Mouse (Mus musculus) lung, postnatal 0 days (tissue): ENCODE data around the gene Tyro3. TPM values are rescaled to one million over a fixed set of nuclear protein-coding genes. Genes with fewer than 3 reads are reported as not detected.
A peak's percentile ranks its signal among the peaks of the same experiment; 100 is the strongest.

Source experiments
- ATAC-seq: fragments of 200-750 bp; cut with Nextera tagmentation; 2 replicates; pipeline ENCODE4 v1.8.0; 2017; ENCODE audit warnings: moderate library complexity
- DNase-seq: peaks from one replicate; pipeline ENCODE4 v3.0.0-alpha.2; 2016; ENCODE audit warnings: low spot score
- H3K27ac ChIP-seq: fragments of 300-500 bp; sonication (generic); 2 replicates; pipeline ENCODE4 v1.5.1; 2014; ENCODE audit warnings: antibody characterized with exemption, mild to moderate bottlenecking, low read length, mixed read lengths
- H3K27me3 ChIP-seq: fragments of 300-500 bp; sonication (generic); replicated peaks from 2 replicates; pipeline ENCODE4 v1.6.1; 2014; ENCODE audit warnings: low read length, mixed read lengths; ENCODE audit not compliant: insufficient read depth
- H3K36me3 ChIP-seq: fragments of 300-500 bp; sonication (generic); 2 replicates; pipeline ENCODE4 v1.6.1; 2014; ENCODE audit warnings: low read length, mixed read lengths; ENCODE audit not compliant: insufficient read depth
- H3K4me1 ChIP-seq: fragments of 300-500 bp; sonication (generic); 2 replicates; pipeline ENCODE4 v1.6.1; 2014; ENCODE audit warnings: antibody characterized with exemption, low read depth, low read length, mixed read lengths; ENCODE audit not compliant: insufficient read depth
- H3K4me2 ChIP-seq: fragments of 300-500 bp; sonication (generic); replicated peaks from 2 replicates; pipeline ENCODE4 v1.6.1; 2014; ENCODE audit warnings: low read depth, mild to moderate bottlenecking, low read length, moderate library complexity, mixed read lengths
- H3K4me3 ChIP-seq: fragments of 300-500 bp; sonication (generic); 2 replicates; pipeline ENCODE4 v1.5.1; 2014; ENCODE audit warnings: low read depth, low read length
- H3K9ac ChIP-seq: fragments of 300-500 bp; sonication (generic); replicated peaks from 2 replicates; pipeline ENCODE4 v1.6.1; 2014; ENCODE audit warnings: low read depth, mild to moderate bottlenecking
- H3K9me3 ChIP-seq: fragments of 300-500 bp; sonication (generic); 2 replicates; pipeline ENCODE4 v1.6.1; 2016; ENCODE audit warnings: low read length, mixed read lengths
- CTCF ChIP-seq: IDR thresholded peaks from 2 replicates; pipeline ENCODE4 v1.5.1; 2016; ENCODE audit warnings: antibody characterized with exemption, mild to moderate bottlenecking
- EP300 ChIP-seq: IDR thresholded peaks from 2 replicates; pipeline ENCODE4 v1.6.1; 2016; ENCODE audit warnings: antibody characterized with exemption, mild to moderate bottlenecking, control low read depth
- WGBS: fragments of 180-500 bp; shearing (Covaris S2); extraction: QIAGEN DNeasy Blood & Tissue Kit; methylation state at CpG from one replicate; pipeline ENCODE4 v1.1.7; 2014; 5-methylcytosine and 5-hydroxymethylcytosine counted together
- polyA plus RNA-seq: library from polyadenylated mRNA; unstranded; fragments of >200 nt; fragmentation: Nextera tagmentation; extraction: Ambion mirVana; gene quantifications from 2 replicates; pipeline ENCODE4 v1.2.1, GENCODE M21; 2015

Tyro3 gene
- polyA plus RNA-seq, 1 experiment from 2014 or later: 7.3 TPM

DNA sequence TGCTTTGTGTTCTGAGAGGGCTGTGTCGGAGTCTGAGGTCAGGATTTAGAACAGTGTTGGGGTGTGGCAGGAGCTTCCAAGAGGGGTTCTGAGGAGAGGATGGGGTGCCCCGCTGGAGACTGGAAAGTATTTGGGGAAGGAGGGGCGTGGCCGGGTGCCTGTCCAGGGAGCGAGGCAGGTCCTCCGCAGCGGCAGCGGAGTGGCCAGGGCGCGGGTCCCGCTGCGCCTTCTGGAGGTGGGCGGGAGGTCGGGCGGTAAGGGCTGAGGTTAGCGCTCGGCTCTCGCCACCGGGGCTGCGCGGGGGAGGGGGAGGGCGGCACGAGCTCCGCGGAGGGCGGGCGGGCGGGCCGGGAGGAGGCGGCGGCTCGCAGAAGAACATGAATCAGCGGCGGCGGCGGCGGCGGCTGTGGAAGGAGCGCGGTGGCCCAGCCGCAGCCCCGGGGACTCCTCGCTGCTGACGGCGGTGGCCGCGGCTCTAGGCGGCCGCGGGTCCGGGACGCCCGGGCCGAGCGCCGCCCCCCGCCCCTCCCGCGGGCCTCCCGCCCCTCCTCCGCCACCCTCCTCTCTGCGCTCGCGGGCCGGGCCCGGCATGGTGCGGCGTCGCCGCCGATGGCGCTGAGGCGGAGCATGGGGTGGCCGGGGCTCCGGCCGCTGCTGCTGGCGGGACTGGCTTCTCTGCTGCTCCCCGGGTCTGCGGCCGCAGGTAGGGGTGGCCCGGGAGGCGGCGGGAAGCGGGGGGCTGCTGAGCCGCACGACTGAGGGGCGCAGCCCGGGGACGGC, 1.8 kb downstream of the Tyro3 start:
- DNase-seq: peak; percentile 54
- H3K4me1 ChIP-seq: no peaks in the 10 kb centered on the region; the same call in 1 of the 2 replicates
- 0 out of 2 replicates have a peak overlapping the region, but pooled peaks have one; percentile 26 for H3K27ac ChIP-seq
- 0% methylated on average over 26 of the region's 89 CpGs for WGBS
- H3K27me3 ChIP-seq: no peaks in the 10 kb centered on the region
- peak overlapping the region; percentile 100 for H3K4me2 ChIP-seq
- H3K9me3 ChIP-seq: no peaks in the 10 kb centered on the region
- ATAC-seq: peak; percentile 82
- peak overlapping the region; percentile 34 for H3K9ac ChIP-seq
- peak overlapping the region; percentile 69 for H3K4me3 ChIP-seq
- H3K36me3 ChIP-seq: no peaks in the 10 kb centered on the region
- TF ChIP-seq CTCF: no peak
- no peak for TF ChIP-seq EP300

DNA sequence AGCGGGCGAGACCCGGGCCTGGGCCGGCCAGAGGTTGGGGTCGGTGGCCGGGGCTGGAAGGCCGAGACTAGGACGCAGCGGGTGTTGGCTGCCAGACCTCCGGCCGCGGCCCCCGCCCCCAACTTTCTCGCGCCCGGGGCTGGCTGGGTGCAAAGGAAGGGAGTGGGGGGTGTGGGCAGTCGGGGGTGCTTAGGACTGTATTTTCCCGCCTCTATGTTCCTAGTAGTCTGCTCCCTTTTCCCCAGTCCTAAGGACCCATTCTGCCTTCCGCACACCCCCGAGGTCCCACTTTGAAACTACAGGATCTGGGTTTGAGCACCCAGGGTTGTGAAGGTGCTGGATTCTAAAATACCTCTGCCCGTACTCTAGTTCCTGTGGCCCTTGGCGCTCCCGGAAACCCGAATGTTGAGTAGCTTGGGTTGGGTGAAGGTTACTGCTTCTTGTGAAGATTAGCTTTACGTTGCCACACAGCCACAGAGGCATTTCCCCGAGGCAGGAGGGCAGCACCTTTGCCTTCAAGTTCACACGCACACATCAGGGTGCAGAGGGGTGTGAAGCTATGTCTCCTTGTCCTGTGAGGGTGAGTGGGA, 2.5 kb downstream of the Tyro3 start:
- WGBS: under 1% methylated on average over 25 of the region's 27 CpGs
- Histone ChIP-seq H3K27me3 (no peaks in the 10 kb centered on the region), H3K9ac (peak overlapping the region; percentile 34), H3K9me3 (no peaks in the 10 kb centered on the region), H3K4me2 (peak overlapping the region; percentile 100), H3K4me3 (peak overlapping the region; percentile 69), H3K4me1 (no peaks in the 10 kb centered on the region; the same call in 1 of the 2 replicates), H3K36me3 (no peaks in the 10 kb centered on the region), H3K27ac (0 out of 2 replicates have a peak overlapping the region, but pooled peaks have one; percentile 26)
- TF ChIP-seq EP300: no peak
- ATAC-seq (peak; percentile 33; the same call in 1 of the 2 replicates), DNase-seq (peak; percentile 25)

DNA sequence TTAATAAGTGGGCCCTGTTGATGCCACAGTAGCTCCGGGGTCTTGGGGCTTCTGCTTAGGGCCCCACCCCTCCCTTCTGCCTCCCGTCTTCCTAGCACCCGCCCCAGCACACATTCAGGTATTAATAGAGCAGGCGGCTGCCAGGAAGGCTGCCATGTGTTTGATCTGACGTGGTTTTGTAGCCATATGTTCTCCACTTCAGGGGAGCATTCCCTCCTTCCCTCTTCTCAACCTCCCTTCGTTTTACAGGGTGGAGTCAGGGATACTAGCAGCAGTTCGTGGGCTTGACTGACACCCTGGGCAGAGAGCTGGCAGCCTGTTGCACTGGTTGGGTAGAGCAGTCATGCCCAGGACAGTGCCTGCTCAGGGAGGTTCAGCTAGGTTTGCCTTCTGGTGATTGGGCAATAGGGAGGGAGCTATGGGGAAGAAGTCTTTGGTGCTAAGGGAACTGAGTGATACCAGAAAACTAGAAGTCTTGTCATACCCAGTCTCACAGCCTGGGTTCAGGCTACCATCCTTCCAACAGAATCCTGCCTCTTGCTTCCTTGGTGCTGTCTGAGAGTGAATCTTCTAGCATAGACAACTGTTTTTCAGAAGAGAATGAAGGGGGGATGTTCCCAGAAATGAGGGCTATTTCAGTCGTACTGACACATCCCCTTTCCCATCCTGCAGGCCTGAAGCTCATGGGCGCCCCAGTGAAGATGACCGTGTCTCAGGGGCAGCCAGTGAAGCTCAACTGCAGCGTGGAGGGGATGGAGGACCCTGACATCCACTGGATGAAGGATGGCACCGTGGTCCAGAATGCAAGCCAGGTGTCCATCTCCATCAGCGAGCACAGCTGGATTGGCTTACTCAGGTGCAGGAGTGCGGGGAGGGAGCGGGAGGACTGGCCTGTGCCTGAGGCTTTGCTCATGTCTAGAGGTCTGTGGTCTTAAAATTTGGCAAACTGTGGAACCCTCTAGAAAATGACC, 3.6 kb downstream of the Tyro3 start:
- WGBS: 59% methylated on average over 15 of the region's 15 CpGs
- Histone ChIP-seq H3K27ac (no peak overlapping the region), H3K4me3 (no peak overlapping the region), H3K9ac (no peak overlapping the region), H3K4me1 (no peaks in the 10 kb centered on the region; the same call in 1 of the 2 replicates), H3K36me3 (no peaks in the 10 kb centered on the region), H3K27me3 (no peaks in the 10 kb centered on the region), H3K9me3 (no peaks in the 10 kb centered on the region), H3K4me2 (peak overlapping the region; percentile 100; the same call in 1 of the 2 replicates)
- peak; percentile 12 for DNase-seq
- ATAC-seq: no peak
- no peak for TF ChIP-seq EP300
- no peak for TF ChIP-seq CTCF

GRCm38 (mm10) chr2:119802767-119803617, 5.5 kb downstream of the Tyro3 start:
- H3K4me3 ChIP-seq: no peak overlapping the region
- H3K36me3 ChIP-seq: no peaks in the 10 kb centered on the region
- no peak overlapping the region for H3K27ac ChIP-seq
- no peak for TF ChIP-seq EP300
- no peak for TF ChIP-seq CTCF
- H3K4me1 ChIP-seq: no peaks in the 10 kb centered on the region; the same call in 1 of the 2 replicates
- no peaks in the 10 kb centered on the region for H3K9me3 ChIP-seq
- H3K9ac ChIP-seq: no peak overlapping the region
- 0 out of 2 replicates have a peak, but pooled peaks have one; percentile 5 for ATAC-seq
- WGBS: 70% methylated on average over 10 of the region's 10 CpGs
- H3K27me3 ChIP-seq: no peaks in the 10 kb centered on the region
- no peak overlapping the region for H3K4me2 ChIP-seq
- peak; percentile 29 for DNase-seq

GRCm38 (mm10) chr2:119803618-119804274, 6.2 kb downstream of the Tyro3 start:
- Histone ChIP-seq H3K27ac (no peak overlapping the region), H3K4me3 (no peak overlapping the region), H3K36me3 (no peaks in the 10 kb centered on the region), H3K4me1 (no peaks in the 10 kb centered on the region; the same call in 1 of the 2 replicates), H3K4me2 (no peak overlapping the region), H3K9me3 (no peaks in the 10 kb centered on the region), H3K27me3 (no peaks in the 10 kb centered on the region), H3K9ac (no peak overlapping the region; the same call in 1 of the 2 replicates)
- DNase-seq: no peak
- 60% methylated on average over 6 of the region's 6 CpGs for WGBS
- TF ChIP-seq CTCF: no peak
- no peak for TF ChIP-seq EP300
- ATAC-seq: no peak
